Mouse (Mus musculus) Patski (cell line): ENCODE data around the gene Ucma. TPM values are rescaled to one million over a fixed set of nuclear protein-coding genes. Genes with fewer than 3 reads are reported as not detected.

Experiments used
- ATAC-seq: fragments of 100-300 bp; one replicate; pipeline ENCODE4 v1.8.0; 2021
- CTCF ChIA-PET: fragments of 350-600 bp; sonication (Branson Sonifier 250); formaldehyde crosslinking; loops from one replicate; lab custom pipeline; 2022; ENCODE audit warnings: inconsistent platforms; lab: Charles Lee
- POLR2A ChIA-PET: fragments of 350-600 bp; sonication (Branson Sonifier 250); formaldehyde crosslinking; loops from one replicate; lab custom pipeline; 2022; ENCODE audit warnings: antibody characterized with exemption, inconsistent platforms; lab: Charles Lee
- DNase-seq: peaks from one replicate; pipeline ENCODE4 v3.0.0-alpha.2; 2011; ENCODE audit warnings: low read depth, low spot score
- H3K27me3 ChIP-seq: fragments of 371-371 bp; one replicate; pipeline ENCODE4 v1.5.1; 2021
- CTCF ChIP-seq: fragments of 100-300 bp; IDR thresholded peaks from one replicate; pipeline ENCODE4 v1.5.1; 2021
- in situ Hi-C: fragments of 300-500 bp; cut with MboI; formaldehyde crosslinking; loops from 3 replicates; pipeline ENCODE4 v1.11.1; 2018; ENCODE audit warnings: low pct_unique_long_range_greater_than_20kb, mixed read lengths
- polyA plus RNA-seq: library from polyadenylated mRNA; unstranded; gene quantifications from one replicate; pipeline ENCODE4 v1.2.3, GENCODE M21; 2021

Ucma gene
- polyA plus RNA-seq, 1 experiment from 2014 or later: not detected

- in situ Hi-C loops: no loop called here
- CTCF ChIA-PET: interaction anchor here (2.1 kb wide), 1 partner anchor 10 kb away, joined by 7 read pairs; no protein-coding TSS in a partner anchor
- TF ChIP-seq CTCF: peak; percentile 61
- H3K27me3 ChIP-seq: no peaks in the 10 kb centered on the region
- no peak for DNase-seq
- no peak for ATAC-seq
- POLR2A ChIA-PET: no interaction called here
These were observed 49.3 kb downstream of the Ucma start for GRCm38 (mm10) chr2:5025162-5025733.

GRCm38 (mm10) chr2:5027057-5027456 is 51.1 kb downstream of the Ucma start:
- in situ Hi-C loops: no loop called here
- CTCF ChIA-PET: interaction anchor here (2.1 kb wide), 1 partner anchor 8 kb away, joined by 7 read pairs; no protein-coding TSS in a partner anchor
- POLR2A ChIA-PET: no interaction called here
- TF ChIP-seq CTCF: no peak
- H3K27me3 ChIP-seq: no peaks in the 10 kb centered on the region
- DNase-seq (no peak), ATAC-seq (no peak)

GRCm38 (mm10) chr2:5028047-5028446 is 52.1 kb downstream of the Ucma start:
- DNase-seq (no peak), ATAC-seq (no peak)
- POLR2A ChIA-PET: no interaction called here
- H3K27me3 ChIP-seq: no peaks in the 10 kb centered on the region
- TF ChIP-seq CTCF: no peak
- in situ Hi-C loops: no loop called here
- CTCF ChIA-PET: no interaction called here

GRCm38 (mm10) chr2:5029808-5030207 is 53.9 kb downstream of the Ucma start:
- POLR2A ChIA-PET: no interaction called here
- ATAC-seq: no peak
- in situ Hi-C loops: no loop called here
- no peak for TF ChIP-seq CTCF
- no peaks in the 10 kb centered on the region for H3K27me3 ChIP-seq
- CTCF ChIA-PET: interaction anchor here (1.2 kb wide), 1 partner anchor 19 kb away, joined by 3 read pairs; no protein-coding TSS in a partner anchor
- DNase-seq: no peak

- ChIA-PET POLR2A (no interaction called here), CTCF (no interaction called here)
- ATAC-seq (no peak), DNase-seq (no peak)
- TF ChIP-seq CTCF: no peak
- in situ Hi-C loops: no loop called here
- H3K27me3 ChIP-seq: no peaks in the 10 kb centered on the region
These were observed 55.3 kb downstream of the Ucma start for GRCm38 (mm10) chr2:5031215-5031614.

GRCm38 (mm10) chr2:5032665-5033064 is 56.7 kb downstream of the Ucma start:
- no peak for TF ChIP-seq CTCF
- H3K27me3 ChIP-seq: no peaks in the 10 kb centered on the region
- in situ Hi-C loops: no loop called here
- ATAC-seq: no peak
- CTCF ChIA-PET: interaction anchor here (0.9 to 1.5 kb wide), 2 partner anchors 10 to 21 kb away, joined by 3 to 4 read pairs; no protein-coding TSS in a partner anchor
- DNase-seq: no peak
- POLR2A ChIA-PET: no interaction called here

- no peaks in the 10 kb centered on the region for H3K27me3 ChIP-seq
- ATAC-seq (no peak), DNase-seq (no peak)
- no peak for TF ChIP-seq CTCF
- ChIA-PET POLR2A (no interaction called here), CTCF (interaction anchor here (1.5 kb wide), 1 partner anchor 11 kb away, joined by 4 read pairs; no protein-coding TSS in a partner anchor)
- in situ Hi-C loops: no loop called here
These were observed 57.9 kb downstream of the Ucma start for GRCm38 (mm10) chr2:5033546-5034420.

GRCm38 (mm10) chr2:5034801-5035200 is 58.9 kb downstream of the Ucma start:
- in situ Hi-C loops: no loop called here
- no peak for TF ChIP-seq CTCF
- CTCF ChIA-PET: interaction anchor here (1.8 kb wide), 1 partner anchor 9 kb away, joined by 7 read pairs; no protein-coding TSS in a partner anchor
- DNase-seq (no peak), ATAC-seq (no peak)
- POLR2A ChIA-PET: no interaction called here
- no peaks in the 10 kb centered on the region for H3K27me3 ChIP-seq

GRCm38 (mm10) chr2:5035241-5035640 is 59.3 kb downstream of the Ucma start:
- in situ Hi-C loops: no loop called here
- no peak for TF ChIP-seq CTCF
- CTCF ChIA-PET: interaction anchor here (1.8 kb wide), 1 partner anchor 9 kb away, joined by 7 read pairs; no protein-coding TSS in a partner anchor
- ATAC-seq (no peak), DNase-seq (no peak)
- no peaks in the 10 kb centered on the region for H3K27me3 ChIP-seq
- POLR2A ChIA-PET: no interaction called here

Other genes with a start within 250 kb of the Ucma start
- gene Sephs1, start 94.6 kb upstream of the Ucma start, polyA plus RNA-seq: 46.6 TPM
- gene Phyh, start 57.1 kb upstream of the Ucma start, polyA plus RNA-seq: 57.0 TPM
- gene Mcm10, start 36.7 kb downstream of the Ucma start, polyA plus RNA-seq: 12.2 TPM
- 36.8 TPM for gene Optn, start 87.9 kb downstream of the Ucma start, polyA plus RNA-seq
- gene Ccdc3, start 161.7 kb downstream of the Ucma start, polyA plus RNA-seq: 0.24 TPM